Mouse (Mus musculus) liver, embryonic 11.5 days (tissue): ENCODE results near the gene Sdc4. TPM values are rescaled to one million over a fixed set of nuclear protein-coding genes. Genes with fewer than 3 reads are reported as not detected.

Experiments
- ATAC-seq: fragments of 200-750 bp; cut with Nextera tagmentation; replicated peaks from 2 replicates; pipeline ENCODE4 v1.8.0; 2017; ENCODE audit warnings: moderate number of reproducible peaks, mild to moderate bottlenecking, moderate TSS enrichment, moderate library complexity; ENCODE audit not compliant: low FRiP score
- DNase-seq: peaks from one replicate; pipeline ENCODE4 v3.0.0-alpha.2; 2017; ENCODE audit warnings: low spot score
- H3K27ac ChIP-seq: fragments of 300-500 bp; sonication (generic); 2 replicates; pipeline ENCODE4 v1.5.1; 2014; ENCODE audit warnings: mild to moderate bottlenecking, low read depth, low read length, control low read depth
- H3K27me3 ChIP-seq: fragments of 300-500 bp; sonication (generic); replicated peaks from 2 replicates; pipeline ENCODE4 v1.6.1; 2014; ENCODE audit warnings: low read length, mixed read lengths; ENCODE audit not compliant: control insufficient read depth, insufficient read depth
- H3K36me3 ChIP-seq: fragments of 300-500 bp; sonication (generic); 2 replicates; pipeline ENCODE4 v1.6.1; 2014; ENCODE audit warnings: mild to moderate bottlenecking, low read length, moderate library complexity, mixed read lengths; ENCODE audit not compliant: control insufficient read depth, insufficient read depth
- H3K4me1 ChIP-seq: fragments of 300-500 bp; sonication (generic); replicated peaks from 2 replicates; pipeline ENCODE4 v1.6.1; 2014; ENCODE audit warnings: low read length, mixed read lengths; ENCODE audit not compliant: control insufficient read depth, insufficient read depth
- H3K4me2 ChIP-seq: fragments of 300-500 bp; sonication (generic); 2 replicates; pipeline ENCODE4 v1.6.1; 2014; ENCODE audit warnings: mild to moderate bottlenecking, control low read depth, moderate library complexity
- H3K4me3 ChIP-seq: fragments of 300-500 bp; sonication (generic); 2 replicates; pipeline ENCODE4 v1.5.1; 2014; ENCODE audit warnings: low read depth, low read length, control low read depth
- H3K9ac ChIP-seq: fragments of 300-500 bp; sonication (generic); 2 replicates; pipeline ENCODE4 v1.6.1; 2014; ENCODE audit warnings: low read depth, low read length, control low read depth
- H3K9me3 ChIP-seq: fragments of 300-500 bp; sonication (generic); 2 replicates; pipeline ENCODE4 v1.6.1; 2016; ENCODE audit warnings: low read length, inconsistent platforms, mixed read lengths; ENCODE audit not compliant: control insufficient read depth
- WGBS: fragments of 180-500 bp; shearing (Covaris S2); extraction: QIAGEN DNeasy Blood & Tissue Kit; methylation state at CpG from one replicate; pipeline ENCODE4 v1.1.7; 2014; 5-methylcytosine and 5-hydroxymethylcytosine counted together
- polyA plus RNA-seq: library from polyadenylated mRNA; unstranded; fragments of >200 nt; fragmentation: Nextera tagmentation; extraction: Ambion mirVana; gene quantifications from 2 replicates; pipeline ENCODE4 v1.2.1, GENCODE M21; 2014

Sdc4 gene
- polyA plus RNA-seq, 1 experiment from 2014 or later: 38.9 TPM

- Histone ChIP-seq H3K9me3 (0 out of 2 replicates have a peak, but pooled peaks cover 2% of the 10 kb centered on the region), H3K27me3 (peaks cover 21% of the 10 kb centered on the region), H3K27ac (no peak overlapping the region), H3K36me3 (no peaks in the 10 kb centered on the region), H3K9ac (no peak overlapping the region), H3K4me1 (no peaks in the 10 kb centered on the region), H3K4me2 (no peak overlapping the region), H3K4me3 (no peak overlapping the region)
- 62% methylated on average over 29 of the region's 29 CpGs for WGBS
- ATAC-seq (no peak), DNase-seq (no peak)
Observed at GRCm38 (mm10) chr2:164393126-164393525, 50.6 kb downstream of the Sdc4 start.

DNA sequence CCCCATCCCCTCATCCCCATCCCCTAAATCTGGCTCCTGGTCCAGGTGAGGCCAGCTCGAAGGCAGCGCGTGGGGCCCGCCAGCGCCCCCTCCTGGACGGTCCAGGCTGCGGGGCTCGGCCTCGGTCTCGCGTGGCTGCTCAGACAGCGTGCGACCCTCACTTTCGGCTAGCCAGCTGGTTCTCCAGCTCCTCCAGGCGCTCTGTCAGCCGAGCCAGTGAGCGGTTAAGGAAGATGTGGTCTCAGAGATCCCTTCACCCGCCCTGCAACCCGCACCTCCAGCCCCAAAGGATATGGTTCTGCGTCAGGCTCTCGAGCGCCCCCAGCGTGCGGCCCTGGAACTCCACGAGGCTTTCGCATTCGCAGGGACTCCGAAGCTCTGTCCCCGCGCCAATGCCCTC lies 54.2 kb downstream of the Sdc4 start:
- under 1% methylated on average over 30 of the region's 30 CpGs for WGBS

GRCm38 (mm10) chr2:164389020-164389419 lies 54.7 kb downstream of the Sdc4 start, which contains the start of gene Slpi:
TSS of gene Slpi (minus strand) at chr2:164389095.
- Histone ChIP-seq H3K4me2 (peak within 1 kb of the TSS; percentile 71), H3K27me3 (peaks cover 32% of the 10 kb centered on the region), H3K9me3 (no peaks in the 10 kb centered on the region), H3K27ac (no peak within 1 kb of the TSS), H3K4me3 (peak within 1 kb of the TSS; percentile 47), H3K4me1 (no peaks in the 10 kb centered on the region; the same call in 1 of the 2 replicates), H3K9ac (no peak within 1 kb of the TSS), H3K36me3 (no peaks in the 10 kb centered on the region)
- DNase-seq (no peak), ATAC-seq (peak; percentile 36; the same call in 1 of the 2 replicates)
- WGBS: 6% methylated on average over 17 of the region's 17 CpGs

More for the DNA sequence above, 54.2 kb downstream of the Sdc4 start:
- ATAC-seq: peak; percentile 63; the same call in 1 of the 2 replicates
- Histone ChIP-seq H3K27ac (no peak overlapping the region), H3K9me3 (no peaks in the 10 kb centered on the region), H3K36me3 (no peaks in the 10 kb centered on the region), H3K27me3 (peaks cover 32% of the 10 kb centered on the region), H3K4me2 (peak overlapping the region; percentile 71), H3K9ac (no peak overlapping the region), H3K4me3 (peak overlapping the region; percentile 47), H3K4me1 (no peaks in the 10 kb centered on the region; the same call in 1 of the 2 replicates)
- DNase-seq: peak; percentile 81

GRCm38 (mm10) chr2:164386953-164387352 lies 56.7 kb downstream of the Sdc4 start:
- DNase-seq: no peak
- WGBS: 6% methylated on average over 8 of the region's 8 CpGs
- Histone ChIP-seq H3K9me3 (no peaks in the 10 kb centered on the region), H3K4me3 (no peak overlapping the region), H3K4me2 (no peak overlapping the region), H3K4me1 (no peaks in the 10 kb centered on the region; the same call in 1 of the 2 replicates), H3K27me3 (peaks cover 28% of the 10 kb centered on the region), H3K9ac (no peak overlapping the region), H3K36me3 (no peaks in the 10 kb centered on the region), H3K27ac (no peak overlapping the region)
- ATAC-seq: no peak

- Histone ChIP-seq H3K9me3 (no peaks in the 10 kb centered on the region), H3K9ac (no peak overlapping the region), H3K27me3 (peaks cover 28% of the 10 kb centered on the region), H3K4me1 (no peaks in the 10 kb centered on the region; the same call in 1 of the 2 replicates), H3K4me3 (no peak overlapping the region), H3K27ac (no peak overlapping the region), H3K4me2 (no peak overlapping the region), H3K36me3 (no peaks in the 10 kb centered on the region)
- 25% methylated on average over 18 of the region's 18 CpGs for WGBS
- DNase-seq (no peak), ATAC-seq (no peak)
Observed at GRCm38 (mm10) chr2:164385927-164386763, 57.5 kb downstream of the Sdc4 start.

- Histone ChIP-seq H3K9me3 (no peaks in the 10 kb centered on the region), H3K27me3 (peaks cover 18% of the 10 kb centered on the region), H3K27ac (no peak overlapping the region), H3K36me3 (no peaks in the 10 kb centered on the region), H3K9ac (no peak overlapping the region), H3K4me3 (no peak overlapping the region), H3K4me1 (no peaks in the 10 kb centered on the region; the same call in 1 of the 2 replicates), H3K4me2 (no peak overlapping the region)
- WGBS: 55% methylated on average over 11 of the region's 11 CpGs
- ATAC-seq (no peak), DNase-seq (no peak)
Observed at GRCm38 (mm10) chr2:164383656-164384399, 59.9 kb downstream of the Sdc4 start.

- Histone ChIP-seq H3K9ac (no peak overlapping the region), H3K4me2 (no peak overlapping the region), H3K4me3 (no peak overlapping the region), H3K27me3 (peaks cover 10% of the 10 kb centered on the region; the same call in 1 of the 2 replicates), H3K36me3 (no peaks in the 10 kb centered on the region), H3K4me1 (no peaks in the 10 kb centered on the region; the same call in 1 of the 2 replicates), H3K9me3 (no peaks in the 10 kb centered on the region), H3K27ac (no peak overlapping the region)
- DNase-seq: no peak
- no peak for ATAC-seq
- WGBS: 60% methylated on average over 3 of the region's 3 CpGs
Observed at GRCm38 (mm10) chr2:164382971-164383370, 60.7 kb downstream of the Sdc4 start.

DNA sequence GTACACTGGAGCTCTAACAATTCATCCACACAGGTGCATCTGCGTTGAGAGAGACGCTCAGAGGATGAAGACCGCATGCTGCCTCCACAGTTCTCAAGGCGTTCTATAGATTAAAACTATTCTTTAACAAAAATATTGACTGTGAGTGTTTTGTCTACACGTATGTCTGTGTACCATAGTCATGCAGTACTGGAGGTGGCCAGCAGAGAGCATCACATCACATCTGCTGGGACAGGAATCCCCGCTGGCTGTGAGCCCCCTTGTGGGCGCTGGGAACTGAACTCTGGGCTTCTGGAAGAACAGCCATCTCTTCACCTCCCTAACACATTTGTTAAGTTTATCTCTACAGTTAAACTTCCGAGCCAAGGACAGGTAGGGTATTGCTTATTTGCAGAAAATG lies 62.0 kb downstream of the Sdc4 start:
- Histone ChIP-seq H3K4me2 (no peak overlapping the region), H3K4me3 (no peak overlapping the region)
- WGBS: 74% methylated on average over 8 of the region's 8 CpGs

More for the DNA sequence above, 62.0 kb downstream of the Sdc4 start:
- ATAC-seq (no peak), DNase-seq (no peak)
- no peaks in the 10 kb centered on the region for H3K27me3 ChIP-seq
- no peak overlapping the region for H3K9ac ChIP-seq
- no peak overlapping the region for H3K27ac ChIP-seq
- no peaks in the 10 kb centered on the region; the same call in 1 of the 2 replicates for H3K4me1 ChIP-seq
- no peaks in the 10 kb centered on the region for H3K9me3 ChIP-seq
- no peaks in the 10 kb centered on the region for H3K36me3 ChIP-seq
